Mouse (Mus musculus) heart, adult 8-10 months (tissue): ENCODE measurements at regions not wholly inside any gene's neighbourhood (a gene's known extent, or its start where the extent isn't known, plus 50 kb on each side); places are given as distances from the start of the nearest gene placed in this dataset.

Experiments used
- DNase-seq: peaks from one replicate; pipeline ENCODE4 v3.0.0; 2022; ENCODE audit warnings: low spot score

GRCm38 (mm10) chr8:23504704-23505103 lies 1093.5 kb downstream of the Mrps31 start:
- DNase-seq = peak; percentile 48

GRCm38 (mm10) chr8:23505216-23505615 lies 1094.1 kb downstream of the Mrps31 start:
- DNase-seq = no peak

- DNase-seq = no peak
Observed at GRCm38 (mm10) chr8:23505966-23506365, 1094.8 kb downstream of the Mrps31 start.

GRCm38 (mm10) chr8:23507661-23508060 lies 1096.5 kb downstream of the Mrps31 start:
- peak; percentile 48 for DNase-seq

- DNase-seq = no peak
Observed at GRCm38 (mm10) chr8:23510076-23510475, 1098.9 kb downstream of the Mrps31 start.

- no peak for DNase-seq
Observed at GRCm38 (mm10) chr8:23510561-23510960, 1099.4 kb downstream of the Mrps31 start.

GRCm38 (mm10) chr8:23511264-23511663 lies 1100.1 kb downstream of the Mrps31 start:
- peak; percentile 40 for DNase-seq

- DNase-seq = peak; percentile 35
Observed at GRCm38 (mm10) chr8:23511792-23512191, 1100.6 kb downstream of the Mrps31 start.

GRCm38 (mm10) chr8:23516469-23516868 lies 1105.3 kb downstream of the Mrps31 start:
- no peak for DNase-seq

- no peak for DNase-seq
Observed at GRCm38 (mm10) chr8:23531551-23532142, 1120.5 kb downstream of the Mrps31 start.

GRCm38 (mm10) chr8:23537681-23538359 lies 1126.7 kb downstream of the Mrps31 start:
- no peak for DNase-seq

- no peak for DNase-seq
Observed at GRCm38 (mm10) chr8:23553565-23554473, 1142.7 kb downstream of the Mrps31 start.

GRCm38 (mm10) chr8:23560836-23561235 lies 1149.7 kb downstream of the Mrps31 start:
- DNase-seq = no peak

GRCm38 (mm10) chr8:23561683-23562385 lies 1150.7 kb downstream of the Mrps31 start:
- no peak for DNase-seq

- DNase-seq = no peak
Observed at GRCm38 (mm10) chr8:23562504-23562903, 1151.3 kb downstream of the Mrps31 start.

- DNase-seq = no peak
Observed at GRCm38 (mm10) chr8:23563065-23564020, 1152.2 kb downstream of the Mrps31 start.

GRCm38 (mm10) chr8:23567906-23568305 lies 1156.7 kb downstream of the Mrps31 start:
- no peak for DNase-seq

GRCm38 (mm10) chr8:23571338-23571737 lies 1154.3 kb downstream of the Adam3 start:
- DNase-seq = no peak

- DNase-seq = no peak
Observed at GRCm38 (mm10) chr8:23580106-23580505, 1145.5 kb downstream of the Adam3 start.

GRCm38 (mm10) chr8:23580701-23581100 lies 1145.0 kb downstream of the Adam3 start:
- no peak for DNase-seq
